Mouse (Mus musculus) forebrain, embryonic 13.5 days (tissue): Measurements from ENCODE around the gene Olfr74. TPM values are rescaled to one million over a fixed set of nuclear protein-coding genes. Genes with fewer than 3 reads are reported as not detected.
"Not testable (repeated sequence)": the region's sequence is repeated elsewhere in the genome, so short reads cannot be mapped to it uniquely, and the experiment has no call there.

ENCODE experiments used
- ATAC-seq: fragments of 200-750 bp; cut with Nextera tagmentation; 2 replicates; pipeline ENCODE4 v1.8.0; 2017
- H3K27ac ChIP-seq: fragments of 300-500 bp; sonication (generic); 2 replicates; pipeline ENCODE4 v1.5.1; 2015; ENCODE audit warnings: inconsistent platforms, mild to moderate bottlenecking, moderate library complexity
- H3K27me3 ChIP-seq: fragments of 300-500 bp; sonication (generic); 2 replicates; pipeline ENCODE4 v1.6.1; 2015; ENCODE audit warnings: mild to moderate bottlenecking, inconsistent platforms
- H3K36me3 ChIP-seq: fragments of 300-500 bp; sonication (generic); 2 replicates; pipeline ENCODE4 v1.6.1; 2015; ENCODE audit warnings: mild to moderate bottlenecking, inconsistent platforms; ENCODE audit not compliant: poor library complexity, severe bottlenecking
- H3K4me1 ChIP-seq: fragments of 300-500 bp; sonication (generic); 2 replicates; pipeline ENCODE4 v1.6.1; 2015; ENCODE audit warnings: inconsistent platforms
- H3K4me2 ChIP-seq: fragments of 300-500 bp; sonication (generic); 2 replicates; pipeline ENCODE4 v1.6.1; 2015; ENCODE audit warnings: inconsistent platforms, mild to moderate bottlenecking, moderate library complexity
- H3K4me3 ChIP-seq: fragments of 300-500 bp; sonication (generic); 2 replicates; pipeline ENCODE4 v1.5.1; 2015; ENCODE audit warnings: mild to moderate bottlenecking, inconsistent platforms
- H3K9ac ChIP-seq: fragments of 300-500 bp; sonication (generic); 2 replicates; pipeline ENCODE4 v1.6.1; 2015; ENCODE audit warnings: mild to moderate bottlenecking, inconsistent platforms
- H3K9me3 ChIP-seq: fragments of 300-500 bp; sonication (generic); replicated peaks from 2 replicates; pipeline ENCODE4 v1.6.1; 2016; ENCODE audit warnings: inconsistent platforms
- WGBS: fragments of 180-500 bp; shearing (Covaris S2); methylation state at CpG from one replicate; pipeline ENCODE4 v1.1.7; 2015; 5-methylcytosine and 5-hydroxymethylcytosine counted together
- polyA plus RNA-seq: library from polyadenylated mRNA; unstranded; fragments of >200 nt; fragmentation: Nextera tagmentation; extraction: Ambion mirVana; gene quantifications from 2 replicates; pipeline ENCODE4 v1.2.1, GENCODE M21; 2015

Gene Olfr74
- polyA plus RNA-seq, result not detected in 2 replicates

GRCm38 (mm10) chr2:87974563-87974962, at the start of gene Olfr74:
Gene Olfr74, minus strand, starts transcription at chr2:87974663.
- Histone ChIP-seq H3K9ac (no peak within 1 kb of the TSS), H3K27ac (no peak within 1 kb of the TSS), H3K9me3 (no peaks in the 10 kb centered on the region), H3K4me2 (no peak within 1 kb of the TSS), H3K4me1 (no peaks in the 10 kb centered on the region), H3K36me3 (no peaks in the 10 kb centered on the region), H3K27me3 (no peaks in the 10 kb centered on the region), H3K4me3 (no peak within 1 kb of the TSS)
- WGBS, result 78% methylated on average over 3 of the region's 3 CpGs
- ATAC-seq, result no peak

GRCm38 (mm10) chr2:88022474-88022873, 48.0 kb upstream of the Olfr74 start, which contains the start of gene Olfr1161:
Gene Olfr1161, plus strand, starts transcription at chr2:88022774.
- H3K4me3 ChIP-seq, H3K36me3 ChIP-seq, H3K4me2 ChIP-seq, H3K9me3 ChIP-seq, ATAC-seq, H3K27ac ChIP-seq, H3K4me1 ChIP-seq, H3K27me3 ChIP-seq, H3K9ac ChIP-seq: not testable (repeated sequence)
- WGBS, result 84% methylated on average over 1 of the region's 1 CpGs

GRCm38 (mm10) chr2:88007515-88008318, 33.3 kb upstream of the Olfr74 start, which contains the start of gene Olfr1160:
Gene Olfr1160, minus strand, starts transcription at chr2:88008268.
- no peak within 1 kb of the TSS for H3K4me2 ChIP-seq
- no peaks in the 10 kb centered on the region for H3K9me3 ChIP-seq
- H3K4me1 ChIP-seq, result no peaks in the 10 kb centered on the region
- no peak within 1 kb of the TSS for H3K27ac ChIP-seq
- no peak within 1 kb of the TSS for H3K4me3 ChIP-seq
- no peaks in the 10 kb centered on the region for H3K27me3 ChIP-seq
- no peaks in the 10 kb centered on the region for H3K36me3 ChIP-seq
- no peak within 1 kb of the TSS for H3K9ac ChIP-seq
- ATAC-seq, result no peak

- Histone ChIP-seq H3K9ac (no peak within 1 kb of the TSS), H3K9me3 (no peaks in the 10 kb centered on the region), H3K27ac (no peak within 1 kb of the TSS), H3K36me3 (no peaks in the 10 kb centered on the region), H3K4me2 (no peak within 1 kb of the TSS), H3K4me3 (no peak within 1 kb of the TSS), H3K4me1 (no peaks in the 10 kb centered on the region), H3K27me3 (no peaks in the 10 kb centered on the region)
- no peak for ATAC-seq
Measured at GRCm38 (mm10) chr2:87989813-87990212, 15.3 kb upstream of the Olfr74 start, which contains the start of gene Olfr1158. Gene Olfr1158, plus strand, starts transcription at chr2:87990113.

- 97% methylated on average over 4 of the region's 4 CpGs for WGBS
- ATAC-seq, result no peak
- no peaks in the 10 kb centered on the region for H3K9me3 ChIP-seq
- H3K4me2 ChIP-seq, result no peak within 1 kb of the TSS
- H3K9ac ChIP-seq, result no peak within 1 kb of the TSS
- H3K36me3 ChIP-seq, result no peaks in the 10 kb centered on the region
- H3K4me1 ChIP-seq, result no peaks in the 10 kb centered on the region
- H3K4me3 ChIP-seq, result no peak within 1 kb of the TSS
- H3K27me3 ChIP-seq, result no peaks in the 10 kb centered on the region
- H3K27ac ChIP-seq, result no peak within 1 kb of the TSS
Measured at GRCm38 (mm10) chr2:87968199-87968598, 6.3 kb downstream of the Olfr74 start, which contains the start of gene Olfr1157. Gene Olfr1157, minus strand, starts transcription at chr2:87968299.

GRCm38 (mm10) chr2:87953000-87953399, 21.5 kb downstream of the Olfr74 start, which contains the start of gene Olfr1156:
Gene Olfr1156, minus strand, starts transcription at chr2:87953100.
- Histone ChIP-seq H3K27ac (no peak within 1 kb of the TSS), H3K4me2 (no peak within 1 kb of the TSS), H3K27me3 (no peaks in the 10 kb centered on the region), H3K9ac (no peak within 1 kb of the TSS), H3K9me3 (no peaks in the 10 kb centered on the region), H3K36me3 (no peaks in the 10 kb centered on the region), H3K4me3 (no peak within 1 kb of the TSS), H3K4me1 (no peaks in the 10 kb centered on the region)
- no peak for ATAC-seq

- H3K27ac ChIP-seq, result no peak within 1 kb of the TSS
- no peaks in the 10 kb centered on the region for H3K4me1 ChIP-seq
- no peak within 1 kb of the TSS for H3K9ac ChIP-seq
- H3K4me3 ChIP-seq, result no peak within 1 kb of the TSS
- H3K9me3 ChIP-seq, result no peaks in the 10 kb centered on the region
- ATAC-seq, result no peak
- no peaks in the 10 kb centered on the region for H3K27me3 ChIP-seq
- WGBS, result 94% methylated on average over 1 of the region's 1 CpGs
- H3K4me2 ChIP-seq, result no peak within 1 kb of the TSS
- H3K36me3 ChIP-seq, result no peaks in the 10 kb centered on the region
Measured at GRCm38 (mm10) chr2:87945037-87945436, 29.4 kb downstream of the Olfr74 start, which contains the start of gene Olfr1155. Gene Olfr1155, minus strand, starts transcription at chr2:87945137.

Other genes starting within 250 kb of the Olfr74 start
- gene Olfr1138, start 234.7 kb downstream of the Olfr74 start, polyA plus RNA-seq, result not detected in 2 replicates
- gene Olfr1140, start 230.9 kb downstream of the Olfr74 start, polyA plus RNA-seq, result not detected in 2 replicates
- not detected in 2 replicates for gene Olfr1141, start 220.7 kb downstream of the Olfr74 start, polyA plus RNA-seq
- not detected in 2 replicates for gene Olfr152, start 195.2 kb downstream of the Olfr74 start, polyA plus RNA-seq
- not detected in 2 replicates for gene Olfr1143, start 174.1 kb downstream of the Olfr74 start, polyA plus RNA-seq
- not detected in 2 replicates for gene Olfr1145, start 164.8 kb downstream of the Olfr74 start, polyA plus RNA-seq
- gene Olfr1148, start 144.1 kb downstream of the Olfr74 start, polyA plus RNA-seq, result not detected in 2 replicates
- gene Olfr1150-ps1, start 130.7 kb downstream of the Olfr74 start, polyA plus RNA-seq, result not detected in 2 replicates
- gene Olfr1151, start 118.8 kb downstream of the Olfr74 start, polyA plus RNA-seq, result not detected in 2 replicates
- gene Olfr1152, start 108.2 kb downstream of the Olfr74 start, polyA plus RNA-seq, result 0.03 TPM in 1 of 2 replicates, not detected in the other
- gene Olfr1153, start 79.7 kb downstream of the Olfr74 start, polyA plus RNA-seq, result not detected in 2 replicates
- not detected in 2 replicates for gene Olfr1154, start 69.5 kb downstream of the Olfr74 start, polyA plus RNA-seq
- gene Olfr1155, start 29.5 kb downstream of the Olfr74 start, polyA plus RNA-seq, result not detected in 2 replicates
- gene Olfr1156, start 21.6 kb downstream of the Olfr74 start, polyA plus RNA-seq, result not detected in 2 replicates
- not detected in 2 replicates for gene Olfr1157, start 6.4 kb downstream of the Olfr74 start, polyA plus RNA-seq
- gene Olfr1158, start 15.4 kb upstream of the Olfr74 start, polyA plus RNA-seq, result not detected in 2 replicates
- gene Olfr1160, start 33.6 kb upstream of the Olfr74 start, polyA plus RNA-seq, result not detected in 2 replicates
- gene Olfr1161, start 48.1 kb upstream of the Olfr74 start, polyA plus RNA-seq, result not detected in 2 replicates
- gene Olfr73, start 63.0 kb upstream of the Olfr74 start, polyA plus RNA-seq, result not detected in 2 replicates
- gene Olfr1162, start 76.5 kb upstream of the Olfr74 start, polyA plus RNA-seq, result not detected in 2 replicates
- gene Olfr1163, start 97.2 kb upstream of the Olfr74 start, polyA plus RNA-seq, result not detected in 2 replicates
- not detected in 2 replicates for gene Olfr1164, start 119.3 kb upstream of the Olfr74 start, polyA plus RNA-seq
- not detected in 2 replicates for gene Olfr1166, start 153.6 kb upstream of the Olfr74 start, polyA plus RNA-seq
- not detected in 2 replicates for gene Olfr1167, start 180.5 kb upstream of the Olfr74 start, polyA plus RNA-seq
- gene Olfr1168, start 207.2 kb upstream of the Olfr74 start, polyA plus RNA-seq, result not detected in 2 replicates